Mouse (Mus musculus): Measurements from ENCODE around the gene Ezh1. TPM values are rescaled to one million over a fixed set of nuclear protein-coding genes. Genes with fewer than 3 reads are reported as not detected.

Ezh1 gene
- polyA plus RNA-seq, 1 experiment from 2014 or later: 20.4 TPM

GRCm38 (mm10) chr11:101182771-101183517, 43.3 kb downstream of the Ezh1 start:
- Histone ChIP-seq H3K36me3 (peaks cover 18% of the 10 kb centered on the region), H3K9me3 (no peaks in the 10 kb centered on the region), H3K4me1 (replicated peaks) (peaks cover 8% of the 10 kb centered on the region), H3K27ac (no peak overlapping the region), H3K4me3 (no peak overlapping the region), H3K4me2 (no peak overlapping the region), H3K9ac (peak overlapping the region; percentile 46; the same call in 1 of the 2 replicates), H3K27me3 (peaks cover 28% of the 10 kb centered on the region)
- no peak for ATAC-seq (ENCODE audit: low FRiP score)
- WGBS: 76% methylated on average over 14 of the region's 14 CpGs

GRCm38 (mm10) chr11:101181961-101182360, 44.3 kb downstream of the Ezh1 start:
- no peak for ATAC-seq (ENCODE audit: low FRiP score)
- no peak overlapping the region for H3K27ac ChIP-seq
- no peak overlapping the region for H3K9ac ChIP-seq
- H3K4me1 ChIP-seq (replicated peaks): peaks cover 17% of the 10 kb centered on the region
- H3K4me2 ChIP-seq: no peak overlapping the region
- H3K36me3 ChIP-seq: peaks cover 13% of the 10 kb centered on the region
- H3K27me3 ChIP-seq: peaks cover 38% of the 10 kb centered on the region
- H3K9me3 ChIP-seq: no peaks in the 10 kb centered on the region
- no peak overlapping the region for H3K4me3 ChIP-seq
- 91% methylated on average over 11 of the region's 11 CpGs for WGBS

DNA sequence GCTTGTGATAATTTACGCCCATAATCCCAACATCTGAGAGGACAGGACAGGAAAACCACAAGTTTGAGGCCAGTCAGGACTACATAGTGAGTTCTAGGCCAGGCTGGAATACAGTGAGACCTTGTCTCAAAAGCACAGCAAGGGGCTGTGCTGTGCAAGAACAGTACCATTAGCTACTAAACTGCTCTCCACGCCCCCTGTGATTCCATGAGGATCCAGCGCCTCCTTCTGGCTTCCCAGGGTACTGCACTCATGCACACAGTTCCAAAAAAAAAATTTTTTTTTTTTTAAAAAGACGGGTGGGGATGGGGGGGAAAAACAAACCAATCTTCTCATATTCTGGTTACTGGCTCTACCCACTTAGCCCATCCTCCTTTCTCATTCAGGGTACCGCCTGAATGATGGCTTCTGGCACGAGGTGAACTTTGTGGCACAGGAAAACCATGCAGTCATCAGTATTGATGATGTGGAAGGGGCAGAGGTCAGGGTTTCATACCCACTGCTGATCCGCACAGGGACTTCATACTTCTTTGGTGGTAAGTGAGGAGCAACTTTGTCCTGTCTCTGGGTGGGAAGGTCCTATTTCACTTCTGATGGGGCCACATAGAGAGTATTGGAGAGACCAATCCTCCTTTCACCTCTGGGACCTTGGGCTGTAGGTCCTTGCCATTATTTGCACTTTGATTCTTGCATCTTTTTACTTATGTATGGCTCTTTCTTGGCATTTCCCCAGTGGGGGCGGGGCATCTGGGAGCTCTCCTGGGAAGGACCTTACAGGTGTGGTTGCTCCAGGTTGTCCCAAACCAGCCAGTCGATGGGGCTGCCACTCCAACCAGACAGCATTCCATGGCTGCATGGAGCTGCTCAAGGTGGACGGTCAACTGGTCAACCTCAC, 45.2 kb downstream of the Ezh1 start:
- WGBS: 47% methylated on average over 10 of the region's 10 CpGs
- Histone ChIP-seq H3K27ac (no peak overlapping the region), H3K36me3 (peaks cover 5% of the 10 kb centered on the region), H3K27me3 (peaks cover 44% of the 10 kb centered on the region), H3K9me3 (no peaks in the 10 kb centered on the region), H3K9ac (no peak overlapping the region), H3K4me1 (replicated peaks) (peaks cover 23% of the 10 kb centered on the region), H3K4me2 (no peak overlapping the region), H3K4me3 (no peak overlapping the region)
- ATAC-seq (ENCODE audit: low FRiP score): no peak

DNA sequence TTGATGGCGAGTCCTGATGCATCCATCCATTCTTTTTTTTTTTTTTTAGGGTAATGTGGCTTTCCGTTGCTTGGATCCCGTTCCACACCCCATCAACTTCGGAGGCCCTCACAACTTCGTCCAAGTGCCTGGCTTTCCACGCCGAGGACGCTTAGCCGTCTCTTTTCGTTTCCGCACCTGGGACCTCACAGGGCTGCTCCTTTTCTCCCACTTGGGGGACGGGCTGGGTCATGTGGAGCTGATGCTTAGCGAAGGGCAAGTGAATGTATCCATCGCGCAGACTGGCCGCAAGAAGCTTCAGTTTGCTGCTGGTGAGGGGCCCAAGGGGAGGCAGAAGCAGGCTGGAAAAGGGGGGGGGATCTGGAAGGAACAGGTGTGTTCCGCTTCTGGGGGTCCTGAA, 46.0 kb downstream of the Ezh1 start:
- H3K4me3 ChIP-seq: no peak overlapping the region
- 0 out of 2 replicates have a peak, but pooled peaks cover 4% of the 10 kb centered on the region for H3K36me3 ChIP-seq
- peaks cover 29% of the 10 kb centered on the region for H3K4me1 ChIP-seq (replicated peaks)
- no peaks in the 10 kb centered on the region for H3K9me3 ChIP-seq
- no peak for ATAC-seq (ENCODE audit: low FRiP score)
- WGBS: 61% methylated on average over 17 of the region's 17 CpGs
- H3K4me2 ChIP-seq: no peak overlapping the region
- H3K27me3 ChIP-seq: peaks cover 49% of the 10 kb centered on the region
- H3K9ac ChIP-seq: no peak overlapping the region
- H3K27ac ChIP-seq: no peak overlapping the region

DNA sequence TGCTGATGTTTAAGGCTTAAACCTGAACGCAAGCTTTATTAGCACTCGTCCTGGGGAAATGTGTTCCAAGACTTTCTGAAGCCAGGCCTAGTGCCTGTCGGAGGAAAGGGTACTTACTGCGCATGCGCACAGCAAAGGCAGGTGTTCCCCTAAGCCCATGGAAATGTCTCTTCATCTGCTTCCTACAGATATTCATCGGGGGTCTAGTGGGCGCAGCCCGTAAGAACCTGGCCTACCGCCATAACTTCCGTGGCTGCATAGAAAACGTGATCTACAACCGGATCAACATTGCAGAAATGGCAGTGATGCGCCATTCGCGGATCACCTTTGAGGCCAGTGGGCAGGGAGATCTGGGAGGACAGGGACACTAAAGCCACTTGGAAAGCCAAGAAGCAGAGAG, 47.0 kb downstream of the Ezh1 start:
- Histone ChIP-seq H3K27ac (no peak overlapping the region), H3K9ac (no peak overlapping the region), H3K9me3 (no peaks in the 10 kb centered on the region), H3K27me3 (peaks cover 58% of the 10 kb centered on the region), H3K4me1 (replicated peaks) (peaks cover 39% of the 10 kb centered on the region), H3K4me3 (no peak overlapping the region), H3K36me3 (no peaks in the 10 kb centered on the region), H3K4me2 (no peak overlapping the region)
- no peak for ATAC-seq (ENCODE audit: low FRiP score)
- 80% methylated on average over 15 of the region's 15 CpGs for WGBS

DNA sequence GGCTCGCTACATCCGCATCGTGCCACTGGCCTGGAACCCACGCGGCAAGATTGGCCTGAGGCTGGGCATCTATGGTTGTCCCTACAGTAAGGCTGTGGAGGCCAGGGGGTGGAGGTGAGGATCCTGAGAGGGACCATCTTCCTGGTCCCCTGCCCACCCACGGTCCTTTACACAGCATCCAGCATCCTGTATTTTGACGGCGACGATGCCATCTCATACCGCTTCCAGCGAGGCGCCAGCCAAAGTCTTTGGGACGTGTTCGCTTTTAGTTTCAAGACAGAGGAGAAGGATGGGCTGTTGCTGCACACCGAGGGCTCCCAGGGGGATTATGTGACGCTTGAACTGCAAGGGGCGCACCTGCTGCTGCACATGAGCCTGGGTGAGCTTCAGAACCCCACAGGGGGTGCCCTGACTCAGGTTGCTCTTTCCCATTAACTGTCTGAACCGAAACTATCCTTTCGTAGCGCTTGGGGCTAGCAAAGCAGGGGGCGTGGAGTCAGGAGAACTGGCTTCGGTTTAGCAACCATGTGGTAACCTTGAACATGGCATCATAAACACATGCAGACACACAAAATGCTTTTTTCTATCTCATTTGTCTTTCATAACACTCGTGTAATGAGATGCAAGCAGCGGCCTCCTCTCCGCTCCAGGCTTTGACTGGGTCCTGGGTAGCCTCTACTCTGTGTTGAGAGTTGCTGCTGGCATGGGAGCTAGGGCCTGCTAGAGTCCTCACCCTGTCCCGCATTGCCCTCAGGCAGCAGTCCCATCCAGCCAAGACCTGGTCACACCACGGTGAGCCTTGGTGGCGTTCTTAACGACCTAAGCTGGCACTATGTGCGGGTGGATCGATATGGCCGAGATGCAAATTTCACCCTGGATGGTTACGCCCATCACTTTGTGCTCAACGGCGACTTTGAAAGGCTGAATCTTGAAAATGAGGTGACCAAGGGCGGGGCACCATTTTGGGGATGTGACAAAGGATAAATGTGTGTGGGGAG, 47.9 kb downstream of the Ezh1 start:
- peaks cover 48% of the 10 kb centered on the region for H3K4me1 ChIP-seq (replicated peaks)
- no peaks in the 10 kb centered on the region for H3K9me3 ChIP-seq
- H3K4me2 ChIP-seq: 0 out of 2 replicates have a peak overlapping the region, but pooled peaks have one; percentile 10
- H3K36me3 ChIP-seq: no peaks in the 10 kb centered on the region
- H3K27ac ChIP-seq: no peak overlapping the region
- H3K4me3 ChIP-seq: no peak overlapping the region
- ATAC-seq (ENCODE audit: low FRiP score): no peak
- peak overlapping the region; percentile 46 for H3K9ac ChIP-seq
- peaks cover 63% of the 10 kb centered on the region for H3K27me3 ChIP-seq
- WGBS: 49% methylated on average over 36 of the region's 36 CpGs

DNA sequence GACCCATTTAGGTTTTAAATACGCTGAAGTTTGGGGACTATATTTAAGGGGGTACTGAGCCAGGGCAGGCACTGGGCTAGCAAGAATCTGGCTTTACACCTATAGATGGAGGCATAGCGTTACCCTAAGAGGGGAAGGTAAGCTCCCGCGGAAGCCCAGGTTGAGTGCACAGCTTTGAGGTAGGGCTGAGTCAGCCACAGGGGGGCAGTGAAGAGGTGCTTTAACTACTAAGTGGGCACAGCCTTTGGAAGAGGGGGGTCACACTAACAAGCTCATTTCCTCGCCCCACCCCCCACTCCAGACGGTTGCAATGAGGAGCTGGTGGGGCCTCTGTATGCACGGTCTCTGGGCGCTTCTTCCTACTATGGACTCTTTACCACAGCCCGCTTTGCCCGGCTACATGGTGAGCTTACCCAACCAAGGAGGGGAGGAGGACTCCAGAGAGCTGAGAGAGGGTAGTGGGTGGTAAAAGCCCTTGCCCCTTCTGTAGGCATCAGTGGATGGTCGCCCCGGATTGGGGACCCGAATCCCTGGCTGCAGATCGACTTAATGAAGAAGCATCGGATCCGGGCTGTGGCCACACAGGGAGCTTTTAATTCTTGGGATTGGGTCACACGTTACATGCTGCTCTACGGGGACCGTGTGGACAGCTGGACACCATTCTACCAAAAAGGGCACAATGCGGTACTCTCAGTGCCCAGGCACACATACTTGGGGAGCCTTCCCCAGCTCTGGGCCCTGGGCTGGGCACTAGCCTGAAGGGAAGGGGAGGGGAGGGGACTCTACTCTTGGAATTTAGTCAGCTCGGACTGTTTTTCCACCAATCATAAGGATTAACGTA, 49.1 kb downstream of the Ezh1 start:
- Histone ChIP-seq H3K4me3 (peak overlapping the region; percentile 43), H3K27ac (no peak overlapping the region), H3K36me3 (no peaks in the 10 kb centered on the region), H3K9me3 (no peaks in the 10 kb centered on the region), H3K4me2 (peak overlapping the region; percentile 59), H3K9ac (peak overlapping the region; percentile 67), H3K27me3 (peaks cover 61% of the 10 kb centered on the region), H3K4me1 (replicated peaks) (peaks cover 59% of the 10 kb centered on the region)
- ATAC-seq (ENCODE audit: low FRiP score): no peak
- 27% methylated on average over 22 of the region's 22 CpGs for WGBS

GRCm38 (mm10) chr11:101176117-101176691, 50.1 kb downstream of the Ezh1 start:
- Histone ChIP-seq H3K9ac (peak overlapping the region; percentile 67), H3K4me1 (replicated peaks) (peaks cover 66% of the 10 kb centered on the region), H3K27ac (peak overlapping the region; percentile 58), H3K4me2 (peak overlapping the region; percentile 59), H3K4me3 (peak overlapping the region; percentile 43), H3K27me3 (peaks cover 59% of the 10 kb centered on the region), H3K9me3 (no peaks in the 10 kb centered on the region), H3K36me3 (no peaks in the 10 kb centered on the region)
- ATAC-seq (ENCODE audit: low FRiP score): no peak
- WGBS: 2% methylated on average over 25 of the region's 25 CpGs

- Histone ChIP-seq H3K27ac (peak overlapping the region; percentile 58; the same call in 1 of the 2 replicates), H3K4me3 (peak overlapping the region; percentile 43), H3K9ac (peak overlapping the region; percentile 67; the same call in 1 of the 2 replicates), H3K36me3 (no peaks in the 10 kb centered on the region), H3K4me1 (replicated peaks) (peaks cover 69% of the 10 kb centered on the region), H3K4me2 (peak overlapping the region; percentile 59), H3K9me3 (no peaks in the 10 kb centered on the region), H3K27me3 (peaks cover 59% of the 10 kb centered on the region)
- no peak for ATAC-seq (ENCODE audit: low FRiP score)
- 9% methylated on average over 11 of the region's 11 CpGs for WGBS
Observed at GRCm38 (mm10) chr11:101175636-101176116, 50.6 kb downstream of the Ezh1 start.

GRCm38 (mm10) chr11:101174851-101175628, 51.2 kb downstream of the Ezh1 start, which contains the start of gene Ccr10:
Ccr10 (minus strand) TSS chr11:101175443.
- H3K9me3 ChIP-seq: no peaks in the 10 kb centered on the region
- peak within 1 kb of the TSS; percentile 71 for H3K27ac ChIP-seq
- ATAC-seq (ENCODE audit: low FRiP score): no peak
- H3K4me2 ChIP-seq: peak within 1 kb of the TSS; percentile 59
- peak within 1 kb of the TSS; percentile 73 for H3K9ac ChIP-seq
- H3K4me1 ChIP-seq (replicated peaks): peaks cover 75% of the 10 kb centered on the region
- H3K36me3 ChIP-seq: no peaks in the 10 kb centered on the region
- H3K27me3 ChIP-seq: peaks cover 63% of the 10 kb centered on the region
- H3K4me3 ChIP-seq: peak within 1 kb of the TSS; percentile 43
- WGBS: 19% methylated on average over 14 of the region's 14 CpGs

Data from hindbrain, embryonic 13.5 days (tissue).